Mouse (Mus musculus) kidney, adult 2 months (tissue): ENCODE measurements around the gene Prss56.

ENCODE experiments used
- CTCF ChIP-seq: fragments of 200-500 bp; conservative IDR thresholded peaks from 2 replicates; pipeline ENCODE4 v1.5.1; 2011; ENCODE audit warnings: low read depth, mild to moderate bottlenecking, control low read depth, low read length, moderate library complexity, mixed read lengths; ENCODE audit not compliant: insufficient read depth, insufficient read length
- POLR2A ChIP-seq: fragments of 200-500 bp; IDR thresholded peaks from one replicate; pipeline ENCODE4 v1.6.1; 2011; ENCODE audit warnings: low read depth, low read length, control low read depth

GRCm38 (mm10) chr1:87197296-87197695, 14.2 kb downstream of the Prss56 start:
- TF ChIP-seq CTCF (no peak), POLR2A (no peak)
